Mouse (Mus musculus): ENCODE results near the gene 9630041A04Rik.

The 9630041A04Rik gene

DNA sequence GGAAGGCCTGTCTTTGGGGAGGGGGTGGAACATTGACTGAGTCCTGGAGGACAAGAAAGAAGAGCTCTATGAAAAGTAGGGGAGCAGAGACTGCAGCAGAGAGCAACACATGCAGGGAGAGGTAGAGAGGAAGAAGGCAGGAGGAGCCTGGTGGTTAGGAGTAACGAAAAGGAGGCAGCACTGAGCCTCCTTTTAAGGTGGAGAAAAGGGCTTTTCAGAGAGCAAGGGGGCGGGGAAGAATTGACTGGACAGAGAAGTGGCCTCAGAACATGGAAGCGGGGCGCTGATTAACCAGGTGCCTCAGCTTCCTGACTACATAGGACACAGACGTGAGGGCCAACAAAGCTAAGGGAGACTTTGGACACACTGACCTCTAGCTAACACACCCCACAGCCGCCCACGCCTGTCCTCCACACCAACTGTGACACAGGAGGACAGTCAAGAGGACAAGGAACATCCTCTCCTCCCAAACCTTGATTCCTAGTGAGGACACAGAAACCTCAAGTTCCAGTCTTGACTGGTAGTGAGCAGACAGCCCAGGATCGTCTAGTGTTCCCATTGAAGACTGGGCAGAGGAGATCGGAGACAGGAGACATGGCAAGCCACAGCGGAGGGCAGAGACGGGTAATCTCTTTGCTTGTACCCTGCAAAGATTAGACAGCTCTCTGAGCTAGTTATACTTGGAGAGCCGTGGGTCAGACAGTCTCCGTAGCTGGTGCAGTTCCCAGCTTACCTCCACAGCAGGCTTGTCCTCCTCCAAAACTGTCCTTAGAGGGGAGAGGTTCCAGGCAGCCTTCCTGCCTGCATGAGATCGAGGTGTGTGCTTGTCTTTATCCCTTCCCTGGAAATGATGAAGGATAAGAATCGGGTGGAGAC is at the start of gene 9630041A04Rik:
TSS of gene 9630041A04Rik (plus strand) at position 246 of the 876 bp plus-strand sequence.
- peak in 1 of 2 experiments; percentile 41 for DNase-seq

GRCm38 (mm10) chr9:101823896-101824295 is 37.7 kb upstream of the 9630041A04Rik start:
- DNase-seq = no peak

GRCm38 (mm10) chr9:101825626-101826025 is 36.0 kb upstream of the 9630041A04Rik start:
- no peak for DNase-seq

DNA sequence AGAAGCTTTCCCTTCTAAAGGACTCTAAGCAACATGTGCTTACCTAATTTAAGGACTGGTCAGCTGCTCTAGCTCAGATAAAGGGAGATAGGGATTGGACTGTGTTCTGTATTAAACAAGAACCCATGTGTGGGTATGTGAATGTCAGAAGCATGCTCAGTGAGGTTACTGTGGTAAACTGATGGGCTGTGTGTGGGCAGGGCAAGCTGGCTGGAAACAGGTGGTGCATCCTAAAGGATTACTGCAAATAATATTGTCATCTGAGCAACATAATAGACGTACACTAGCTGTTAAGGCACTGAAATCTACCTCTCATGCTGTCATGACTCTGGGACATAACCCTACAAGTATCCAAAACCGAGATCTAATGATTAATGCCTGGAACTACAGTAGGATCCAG is 28.0 kb upstream of the 9630041A04Rik start:
- no peak for DNase-seq

GRCm38 (mm10) chr9:101841101-101841500 is 20.5 kb upstream of the 9630041A04Rik start:
- DNase-seq = no peak

DNA sequence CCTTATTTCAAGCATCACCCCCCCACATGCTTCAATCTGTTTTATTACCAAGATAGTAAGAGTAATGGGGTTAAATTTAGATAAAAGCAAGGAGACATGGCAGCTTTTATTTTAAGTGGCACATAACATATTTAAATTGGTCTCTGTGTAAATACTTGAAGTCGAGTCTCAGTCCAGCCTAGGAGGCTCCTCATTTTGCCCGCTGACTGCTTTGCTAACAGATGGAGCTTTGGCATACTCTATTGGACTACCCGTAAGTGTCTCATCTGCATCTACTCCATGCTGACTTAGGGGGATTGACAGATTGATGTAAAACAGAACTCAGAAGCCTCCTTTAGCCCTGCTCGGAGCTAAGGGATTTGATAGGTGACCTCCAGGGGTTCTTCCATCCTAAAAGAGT is 17.7 kb upstream of the 9630041A04Rik start:
- DNase-seq = no peak

- no peak for DNase-seq
Measured at GRCm38 (mm10) chr9:101845691-101846090, 15.9 kb upstream of the 9630041A04Rik start.

- peak; percentile 41 to 50 for DNase-seq
Measured at GRCm38 (mm10) chr9:101862481-101863065, 932 bp downstream of the 9630041A04Rik start.

GRCm38 (mm10) chr9:101863130-101863529 is 1.5 kb downstream of the 9630041A04Rik start:
- DNase-seq = no peak

- DNase-seq = no peak
Measured at GRCm38 (mm10) chr9:101868593-101868992, 7.0 kb downstream of the 9630041A04Rik start.

DNA sequence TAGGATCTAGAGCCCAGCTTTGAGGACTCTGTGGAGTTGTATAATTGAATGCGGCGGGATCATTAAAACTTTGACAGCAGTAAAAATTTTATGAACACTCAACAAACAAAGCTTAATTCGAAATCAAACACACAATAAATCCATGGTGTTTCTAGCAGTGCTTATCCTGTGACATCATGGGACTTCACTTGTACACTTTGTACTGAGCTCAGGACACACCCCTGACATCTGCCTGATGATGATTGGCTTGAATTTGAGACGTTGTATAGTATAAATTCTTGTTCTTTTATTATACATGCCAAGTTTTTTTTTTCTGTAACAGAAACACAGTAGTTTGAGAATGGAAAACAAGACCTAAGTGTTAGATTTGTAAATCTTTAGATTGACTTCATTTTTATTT is 8.4 kb downstream of the 9630041A04Rik start:
- DNase-seq = no peak

- no peak for DNase-seq
Measured at GRCm38 (mm10) chr9:101875306-101875705, 13.7 kb downstream of the 9630041A04Rik start.

DNA sequence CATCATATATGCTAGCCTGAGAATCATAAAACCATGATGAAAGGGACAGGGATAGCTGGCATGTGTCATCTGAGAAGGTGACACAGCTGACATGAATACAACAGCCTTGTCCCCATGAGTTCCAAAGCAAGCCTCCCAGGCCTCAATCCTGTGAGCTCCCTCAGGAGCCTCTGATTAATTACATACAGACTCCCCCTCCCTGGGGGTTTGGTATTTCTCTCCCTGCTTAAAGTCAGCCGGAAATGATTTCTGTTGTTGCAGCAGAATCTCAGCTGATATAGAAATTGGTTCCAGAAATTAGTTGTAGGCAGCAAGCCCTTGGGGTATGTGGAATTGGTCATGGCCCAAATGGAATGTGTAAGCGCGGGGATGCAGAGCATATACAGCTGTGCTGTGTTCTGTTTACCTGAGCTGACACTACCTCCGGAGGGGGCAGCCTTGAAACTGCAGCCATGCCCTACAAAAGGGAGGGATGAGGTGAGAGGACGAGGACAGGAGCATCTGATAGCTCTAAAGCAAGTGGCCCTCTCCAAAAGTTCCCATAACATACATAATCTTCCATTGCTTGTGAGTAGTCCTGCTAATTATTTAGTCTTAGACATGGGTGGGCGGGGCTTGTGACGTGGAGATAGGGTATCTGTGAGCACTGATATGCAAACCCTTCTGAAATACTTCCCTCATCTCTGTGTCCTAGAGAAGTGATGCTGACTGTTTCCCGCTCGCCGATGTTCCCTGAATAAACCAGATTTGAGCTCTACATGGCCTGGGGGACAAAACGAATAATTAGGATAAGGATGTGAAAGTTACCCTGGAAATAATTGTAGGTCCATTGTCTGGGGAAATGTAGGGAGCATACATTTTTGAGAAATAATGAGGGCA is 15.7 kb downstream of the 9630041A04Rik start:
- DNase-seq = no peak

GRCm38 (mm10) chr9:101883295-101883694 is 21.7 kb downstream of the 9630041A04Rik start:
- DNase-seq = no peak

DNA sequence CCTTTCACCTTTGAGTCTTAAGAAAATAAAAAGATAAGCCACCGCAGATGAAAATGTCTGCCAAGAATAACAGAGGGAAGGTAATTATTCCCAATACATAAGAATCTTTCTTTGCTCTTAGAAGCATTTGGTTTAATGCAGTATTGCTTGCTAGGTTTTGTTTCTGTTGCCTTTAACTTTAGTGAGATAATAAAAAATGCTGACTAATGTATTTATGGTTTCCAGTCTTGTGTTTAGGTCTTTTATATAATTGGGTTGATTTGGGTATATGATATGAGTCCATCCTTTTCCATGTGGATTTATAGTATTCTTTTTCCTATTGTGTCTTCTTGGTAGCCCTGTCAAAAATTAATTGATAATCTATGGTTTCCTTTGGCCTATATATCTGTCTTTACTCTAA is 36.2 kb downstream of the 9630041A04Rik start:
- DNase-seq = no peak

- no peak for DNase-seq
Measured at GRCm38 (mm10) chr9:101903406-101903805, 41.8 kb downstream of the 9630041A04Rik start.

DNA sequence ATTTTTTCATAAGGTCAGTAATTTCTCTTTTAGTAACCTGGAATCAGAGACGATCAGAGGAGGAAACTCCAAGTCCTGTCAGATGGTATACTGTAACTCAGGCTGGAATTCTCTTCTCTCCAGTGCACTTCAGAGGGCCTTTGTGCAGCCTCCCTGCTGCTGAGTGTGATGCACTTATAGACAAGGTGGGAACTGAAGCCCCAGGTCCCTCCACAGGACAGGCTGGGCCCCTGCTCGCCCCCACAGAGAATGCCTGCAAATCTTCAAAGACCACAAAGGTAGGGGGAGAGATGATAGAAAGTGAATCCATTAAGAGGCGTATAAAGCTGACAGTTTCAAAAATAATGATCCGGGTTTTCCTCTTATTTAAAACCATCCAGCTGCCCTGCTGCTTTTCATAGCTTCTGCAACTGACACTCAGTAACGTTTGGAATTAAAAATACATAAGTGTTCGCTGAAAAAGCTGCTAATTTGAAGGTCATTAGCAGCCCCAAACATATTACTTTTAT is 46.2 kb downstream of the 9630041A04Rik start:
- DNase-seq = no peak

DNA sequence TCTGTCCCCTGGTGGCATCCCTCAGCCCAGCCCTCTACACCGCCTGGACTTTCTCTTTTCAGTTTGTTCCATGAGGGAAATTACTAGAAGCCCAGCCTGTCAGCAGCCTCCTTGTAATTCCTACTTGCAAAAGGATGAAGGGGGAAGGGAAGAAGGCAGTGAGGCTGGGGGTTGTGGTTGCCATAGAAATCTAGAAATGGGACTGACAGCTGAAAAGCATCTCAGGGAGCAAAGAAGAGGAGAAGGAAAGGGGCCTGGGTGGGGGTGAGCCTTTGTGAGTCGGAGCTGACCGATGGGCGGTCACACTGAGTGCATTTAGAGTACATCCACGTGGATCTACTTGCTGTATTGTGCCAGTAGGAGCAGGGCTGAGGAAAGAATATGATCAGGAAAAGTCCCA is 47.2 kb downstream of the 9630041A04Rik start:
- DNase-seq = no peak

DNA sequence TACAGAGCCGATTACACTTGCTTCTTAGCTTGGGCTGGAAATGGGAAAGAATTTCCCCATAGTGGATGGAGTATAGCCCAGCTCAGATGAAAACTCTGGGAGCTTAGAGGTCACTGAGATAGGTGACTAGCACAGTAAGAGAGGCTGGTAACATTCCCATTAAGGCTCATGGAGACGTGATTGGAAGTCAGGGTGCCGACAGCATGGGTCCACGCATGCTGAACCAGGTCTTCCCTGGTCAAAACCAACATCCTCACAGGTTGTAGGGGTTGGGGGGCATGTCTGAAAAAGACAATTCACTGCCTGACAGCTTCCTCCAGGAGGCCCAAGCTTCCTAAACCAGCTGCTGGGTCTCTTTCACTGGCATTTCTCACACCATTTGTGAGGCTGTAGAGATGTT is 47.9 kb downstream of the 9630041A04Rik start:
- DNase-seq = no peak

GRCm38 (mm10) chr9:101911176-101911866 is 49.7 kb downstream of the 9630041A04Rik start:
- no peak for DNase-seq

DNA sequence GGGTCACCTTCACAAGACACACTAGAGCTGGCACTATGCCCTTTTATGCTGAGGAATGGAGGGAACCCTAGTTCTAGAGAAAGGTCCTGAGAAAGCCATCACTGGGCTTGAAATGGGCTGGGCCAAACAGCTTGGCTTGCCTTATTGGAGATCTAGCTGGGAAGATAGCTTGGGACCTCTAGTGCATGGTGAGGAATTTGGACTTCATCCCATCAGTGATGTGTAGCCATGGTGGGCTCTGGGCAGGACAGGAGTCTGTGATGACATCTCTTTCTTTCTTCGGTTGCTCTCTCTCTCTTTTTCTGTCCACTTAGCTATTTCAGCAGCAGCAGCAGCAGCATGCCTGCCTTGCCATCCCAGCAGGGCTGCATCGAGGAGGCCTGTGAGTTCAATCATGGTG is 53.4 kb downstream of the 9630041A04Rik start:
- DNase-seq = no peak

- no peak for DNase-seq
Measured at GRCm38 (mm10) chr9:101918771-101919170, 57.1 kb downstream of the 9630041A04Rik start.
